Mouse (Mus musculus): ENCODE results near the gene Kcnb1. TPM values are rescaled to one million over a fixed set of nuclear protein-coding genes. Genes with fewer than 3 reads are reported as not detected.
A peak's percentile ranks its signal among the peaks of the same experiment; 100 is the strongest.

Kcnb1 gene
- polyA plus RNA-seq, 1 experiment from 2014 or later = 1.6 TPM

DNA sequence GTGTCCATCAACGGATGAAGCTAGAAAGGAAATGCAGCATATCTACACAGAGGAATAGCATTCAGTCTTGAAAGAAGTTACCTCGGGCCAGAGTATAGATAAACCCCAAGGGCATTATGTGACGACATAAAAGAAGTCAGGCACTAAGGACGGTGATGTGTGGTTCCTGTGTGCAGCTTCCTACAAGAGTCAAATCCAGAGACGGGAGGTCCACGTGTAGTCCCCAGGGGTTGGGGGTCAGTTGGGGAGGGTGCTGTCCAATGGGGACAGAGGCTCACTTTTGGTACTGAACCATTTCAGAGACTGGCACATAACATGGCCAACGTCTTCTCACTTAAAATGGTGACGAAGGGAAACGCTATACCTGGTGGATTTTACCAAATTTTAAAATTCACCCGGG lies 10.7 kb downstream of the Kcnb1 start:
- Histone ChIP-seq H3K27me3 (ENCODE audit: control insufficient read depth, insufficient read depth, low read length) (no peaks in the 10 kb centered on the region), H3K9ac (ENCODE audit: low read length) (no peak overlapping the region)
- WGBS = 88% methylated on average over 10 of the region's 10 CpGs

DNA sequence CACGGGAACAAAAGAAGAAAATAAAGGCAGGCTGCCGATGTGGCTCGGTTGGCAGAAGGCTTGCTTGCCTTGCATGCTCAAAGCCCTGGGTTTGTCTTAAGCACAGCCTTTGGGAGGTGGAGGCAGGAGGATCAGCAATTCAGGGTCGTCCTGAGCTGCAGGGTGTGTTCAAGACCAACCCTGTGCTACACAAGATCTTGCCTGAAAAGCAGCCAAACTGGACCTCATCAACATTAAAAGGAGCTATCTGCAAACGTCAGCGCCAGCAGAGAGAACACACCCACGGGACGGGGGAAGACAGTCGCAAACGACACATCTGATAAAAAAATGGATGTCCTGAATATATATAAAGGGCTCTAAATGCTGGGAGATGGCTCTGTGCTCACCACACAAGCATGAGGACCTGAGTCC lies 12.7 kb downstream of the Kcnb1 start:
- ATAC-seq (ENCODE audit: low FRiP score, low TSS enrichment) (no peak), DNase-seq (ENCODE audit: low spot score) (no peak)
- Histone ChIP-seq H3K9ac (ENCODE audit: low read length) (no peak overlapping the region), H3K4me3 (ENCODE audit: low read depth, low read length) (no peak overlapping the region), H3K27ac (replicated peaks) (no peak overlapping the region), H3K27me3 (ENCODE audit: control insufficient read depth, insufficient read depth, low read length) (no peaks in the 10 kb centered on the region), H3K36me3 (ENCODE audit: control insufficient read depth, insufficient read depth, low read length) (no peaks in the 10 kb centered on the region), H3K4me2 (replicated peaks; ENCODE audit: low read depth) (no peak overlapping the region), H3K4me1 (replicated peaks; ENCODE audit: control insufficient read depth, insufficient read depth) (no peaks in the 10 kb centered on the region), H3K9me3 (ENCODE audit: control insufficient read depth, low read length) (no peaks in the 10 kb centered on the region)
- TF ChIP-seq EP300 (optimal IDR thresholded peaks at IDR 0.05) (no peak), CTCF (IDR thresholded peaks at IDR 0.05; ENCODE audit: low read depth) (no peak)
- 34% methylated on average over 10 of the region's 10 CpGs for WGBS

More for the DNA sequence above, 10.7 kb downstream of the Kcnb1 start:
- no peaks in the 10 kb centered on the region for H3K4me1 ChIP-seq (replicated peaks; ENCODE audit: control insufficient read depth, insufficient read depth)
- no peaks in the 10 kb centered on the region for H3K9me3 ChIP-seq (ENCODE audit: control insufficient read depth, low read length)
- TF ChIP-seq EP300 (optimal IDR thresholded peaks at IDR 0.05) (no peak), CTCF (IDR thresholded peaks at IDR 0.05; ENCODE audit: low read depth) (no peak)
- no peak overlapping the region for H3K4me3 ChIP-seq (ENCODE audit: low read depth, low read length)
- H3K27ac ChIP-seq (replicated peaks) = no peak overlapping the region
- H3K36me3 ChIP-seq (ENCODE audit: control insufficient read depth, insufficient read depth, low read length) = no peaks in the 10 kb centered on the region
- H3K4me2 ChIP-seq (replicated peaks; ENCODE audit: low read depth) = no peak overlapping the region
- ATAC-seq (ENCODE audit: low FRiP score, low TSS enrichment) = no peak
- no peak for DNase-seq (ENCODE audit: low spot score)

DNA sequence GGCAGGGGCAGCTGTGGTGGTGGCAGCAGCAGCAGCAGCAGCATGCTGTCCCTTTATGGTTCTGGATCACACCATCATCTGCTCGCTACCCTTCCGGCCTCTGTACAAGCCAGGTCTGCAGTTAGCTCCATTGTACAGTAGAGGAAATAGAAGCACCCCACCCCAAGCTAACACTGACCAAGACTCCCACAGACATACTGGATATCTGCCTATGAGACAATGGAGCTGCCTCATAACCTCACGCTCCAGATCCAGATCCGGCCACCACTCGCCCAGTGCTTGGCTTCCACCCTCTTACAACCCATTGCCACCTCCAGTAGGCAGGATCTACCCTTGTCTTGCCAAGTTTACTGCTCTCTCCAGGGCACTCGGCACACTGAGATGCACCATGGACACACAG lies 14.7 kb downstream of the Kcnb1 start:
- no peak for DNase-seq (ENCODE audit: low spot score)
- Histone ChIP-seq H3K27me3 (ENCODE audit: control insufficient read depth, insufficient read depth, low read length) (no peaks in the 10 kb centered on the region), H3K36me3 (ENCODE audit: control insufficient read depth, insufficient read depth, low read length) (no peaks in the 10 kb centered on the region), H3K27ac (replicated peaks) (no peak overlapping the region), H3K4me2 (replicated peaks; ENCODE audit: low read depth) (no peak overlapping the region), H3K9ac (ENCODE audit: low read length) (no peak overlapping the region), H3K4me3 (ENCODE audit: low read depth, low read length) (no peak overlapping the region), H3K9me3 (ENCODE audit: control insufficient read depth, low read length) (no peaks in the 10 kb centered on the region), H3K4me1 (replicated peaks; ENCODE audit: control insufficient read depth, insufficient read depth) (no peaks in the 10 kb centered on the region)
- ATAC-seq (ENCODE audit: low FRiP score, low TSS enrichment) = no peak
- no peak for TF ChIP-seq CTCF (IDR thresholded peaks at IDR 0.05; ENCODE audit: low read depth)
- no peak for TF ChIP-seq EP300 (optimal IDR thresholded peaks at IDR 0.05)
- 90% methylated on average over 6 of the region's 6 CpGs for WGBS

DNA sequence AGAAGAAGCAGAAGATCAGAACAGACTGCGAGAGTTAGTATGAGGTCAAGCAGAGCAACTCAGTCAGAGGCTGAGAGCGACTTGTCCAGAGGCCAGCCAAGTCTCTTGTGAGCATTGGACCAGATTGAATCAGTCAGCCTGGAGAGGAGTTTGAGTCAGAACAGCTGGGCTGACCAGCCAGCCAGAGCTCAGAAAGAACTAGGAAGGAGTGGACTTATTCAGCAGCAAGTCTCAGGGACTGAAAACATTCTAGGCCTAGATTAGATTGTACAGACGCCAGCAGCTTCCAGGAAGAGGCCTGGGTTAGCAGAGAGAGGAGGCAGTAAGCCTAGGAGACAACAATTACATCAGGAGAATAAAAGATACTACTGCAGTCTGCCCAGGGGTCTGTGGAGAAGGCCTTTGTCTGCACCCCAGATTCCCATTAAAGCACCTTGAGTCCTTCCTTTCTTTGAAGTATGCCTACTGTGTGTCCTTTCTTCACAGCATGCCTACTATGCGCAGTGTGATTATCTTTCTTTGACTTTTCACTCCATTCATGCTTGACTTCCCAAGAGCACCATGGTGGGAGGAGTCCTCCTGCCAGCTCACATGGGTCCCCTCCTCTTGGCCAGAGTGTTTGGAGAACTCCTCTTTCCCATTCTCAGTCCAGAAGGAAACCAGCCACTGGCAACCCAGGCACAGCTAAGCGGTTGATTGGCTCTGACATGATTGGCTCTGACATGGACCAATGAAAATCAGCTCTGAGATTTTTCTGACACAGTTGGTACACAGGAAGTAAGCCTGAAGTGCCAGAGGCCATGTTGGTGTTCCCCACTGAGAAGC lies 16.7 kb downstream of the Kcnb1 start:
- Histone ChIP-seq H3K36me3 (ENCODE audit: control insufficient read depth, insufficient read depth, low read length) (no peaks in the 10 kb centered on the region), H3K4me2 (replicated peaks; ENCODE audit: low read depth) (no peak overlapping the region), H3K9ac (ENCODE audit: low read length) (no peak overlapping the region), H3K4me1 (replicated peaks; ENCODE audit: control insufficient read depth, insufficient read depth) (no peaks in the 10 kb centered on the region; the same call in 1 of the 2 replicates), H3K27me3 (ENCODE audit: control insufficient read depth, insufficient read depth, low read length) (no peaks in the 10 kb centered on the region), H3K4me3 (ENCODE audit: low read depth, low read length) (no peak overlapping the region), H3K9me3 (ENCODE audit: control insufficient read depth, low read length) (no peaks in the 10 kb centered on the region), H3K27ac (replicated peaks) (peak overlapping the region; percentile 82)
- DNase-seq (ENCODE audit: low spot score) = peak; percentile 23
- no peak for TF ChIP-seq EP300 (optimal IDR thresholded peaks at IDR 0.05)
- TF ChIP-seq CTCF (IDR thresholded peaks at IDR 0.05; ENCODE audit: low read depth) = no peak
- ATAC-seq (ENCODE audit: low FRiP score, low TSS enrichment) = peak; percentile 72
- WGBS = 64% methylated on average over 5 of the region's 5 CpGs

DNA sequence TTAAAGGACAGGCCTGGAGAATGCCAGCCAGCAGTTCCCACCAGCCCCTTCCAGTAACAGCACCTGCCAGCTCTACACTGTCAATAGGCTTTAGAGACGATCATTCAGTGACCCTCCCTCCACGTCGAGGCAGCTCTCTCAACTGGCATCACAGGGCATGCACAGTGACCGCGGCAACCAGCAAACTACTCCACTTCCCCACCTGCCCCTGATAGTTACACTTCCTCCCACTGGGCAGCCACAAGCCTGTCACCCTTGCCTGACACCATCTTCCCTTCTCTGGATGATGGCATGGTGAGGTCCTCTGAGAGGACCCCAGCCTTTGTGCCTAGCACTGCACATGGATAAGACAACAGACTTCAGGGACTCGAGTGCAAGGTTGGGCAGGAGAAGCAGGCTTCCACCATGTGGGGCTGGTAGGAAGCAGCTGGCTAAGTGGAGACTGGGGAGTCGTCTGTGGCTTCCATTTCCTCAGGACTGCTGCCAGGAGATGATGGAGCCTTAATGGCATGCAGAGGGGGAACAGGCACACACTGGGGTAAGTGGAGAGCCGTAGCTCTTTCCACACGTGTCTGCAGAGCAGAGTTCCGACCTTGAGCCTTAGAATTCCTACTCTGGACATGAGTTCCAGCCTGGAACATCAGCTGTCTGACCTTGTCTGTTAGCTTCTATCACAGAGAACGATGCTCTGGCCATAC lies 22.3 kb downstream of the Kcnb1 start:
- peak overlapping the region; percentile 35; the same call in 1 of the 2 replicates for H3K27ac ChIP-seq (replicated peaks)
- no peaks in the 10 kb centered on the region for H3K9me3 ChIP-seq (ENCODE audit: control insufficient read depth, low read length)
- WGBS = 34% methylated on average over 11 of the region's 11 CpGs
- H3K36me3 ChIP-seq (ENCODE audit: control insufficient read depth, insufficient read depth, low read length) = no peaks in the 10 kb centered on the region
- no peaks in the 10 kb centered on the region for H3K27me3 ChIP-seq (ENCODE audit: control insufficient read depth, insufficient read depth, low read length)
- ATAC-seq (ENCODE audit: low FRiP score, low TSS enrichment) (peak; percentile 62; the same call in 1 of the 2 replicates), DNase-seq (ENCODE audit: low spot score) (peak; percentile 17)
- no peak overlapping the region for H3K9ac ChIP-seq (ENCODE audit: low read length)
- no peak for TF ChIP-seq EP300 (optimal IDR thresholded peaks at IDR 0.05)
- no peak for TF ChIP-seq CTCF (IDR thresholded peaks at IDR 0.05; ENCODE audit: low read depth)
- H3K4me2 ChIP-seq (replicated peaks; ENCODE audit: low read depth) = no peak overlapping the region
- no peaks in the 10 kb centered on the region; the same call in 1 of the 2 replicates for H3K4me1 ChIP-seq (replicated peaks; ENCODE audit: control insufficient read depth, insufficient read depth)
- H3K4me3 ChIP-seq (ENCODE audit: low read depth, low read length) = no peak overlapping the region

DNA sequence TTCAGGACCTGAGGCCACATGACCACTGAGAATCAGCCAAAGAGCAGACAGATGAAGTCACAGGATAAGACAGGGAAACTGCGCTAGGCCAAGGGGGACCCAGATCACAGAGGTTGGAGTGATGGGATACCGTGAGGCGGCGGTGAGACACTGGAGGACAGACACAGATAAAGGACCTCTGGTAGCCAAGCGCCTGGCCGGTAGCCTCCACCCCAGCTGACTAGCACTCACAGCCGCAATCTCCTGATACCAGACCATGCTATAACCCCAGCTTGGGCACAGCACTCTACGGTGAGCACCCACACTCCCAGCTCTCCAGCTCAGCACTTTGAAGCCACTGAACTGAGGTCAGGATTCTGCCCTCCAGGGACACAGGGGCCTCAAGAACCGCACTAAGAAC lies 26.4 kb downstream of the Kcnb1 start:
- no peak for DNase-seq (ENCODE audit: low spot score)
- no peak overlapping the region for H3K4me3 ChIP-seq (ENCODE audit: low read depth, low read length)

More for the DNA sequence above, 26.4 kb downstream of the Kcnb1 start:
- Histone ChIP-seq H3K36me3 (ENCODE audit: control insufficient read depth, insufficient read depth, low read length) (no peaks in the 10 kb centered on the region), H3K4me2 (replicated peaks; ENCODE audit: low read depth) (no peak overlapping the region), H3K4me1 (replicated peaks; ENCODE audit: control insufficient read depth, insufficient read depth) (no peaks in the 10 kb centered on the region; the same call in 1 of the 2 replicates), H3K27me3 (ENCODE audit: control insufficient read depth, insufficient read depth, low read length) (no peaks in the 10 kb centered on the region), H3K27ac (replicated peaks) (no peak overlapping the region), H3K9ac (ENCODE audit: low read length) (no peak overlapping the region), H3K9me3 (ENCODE audit: control insufficient read depth, low read length) (no peaks in the 10 kb centered on the region)
- 65% methylated on average over 9 of the region's 9 CpGs for WGBS
- TF ChIP-seq EP300 (optimal IDR thresholded peaks at IDR 0.05) (no peak), CTCF (IDR thresholded peaks at IDR 0.05; ENCODE audit: low read depth) (no peak)
- ATAC-seq (ENCODE audit: low FRiP score, low TSS enrichment) = no peak

Data from stomach, postnatal 0 days (tissue).